Mouse (Mus musculus): ENCODE results near the gene Adgrb3. TPM values are rescaled to one million over a fixed set of nuclear protein-coding genes. Genes with fewer than 3 reads are reported as not detected.

Gene Adgrb3
- not detected for polyA plus RNA-seq (2012; fragmentation: generic; extraction: Trizol)

GRCm38 (mm10) chr1:25828971-25829920 is at the start of gene Adgrb3:
Gene Adgrb3 (minus strand): TSS chr1:25829707.

